In the genomic region with DNA sequence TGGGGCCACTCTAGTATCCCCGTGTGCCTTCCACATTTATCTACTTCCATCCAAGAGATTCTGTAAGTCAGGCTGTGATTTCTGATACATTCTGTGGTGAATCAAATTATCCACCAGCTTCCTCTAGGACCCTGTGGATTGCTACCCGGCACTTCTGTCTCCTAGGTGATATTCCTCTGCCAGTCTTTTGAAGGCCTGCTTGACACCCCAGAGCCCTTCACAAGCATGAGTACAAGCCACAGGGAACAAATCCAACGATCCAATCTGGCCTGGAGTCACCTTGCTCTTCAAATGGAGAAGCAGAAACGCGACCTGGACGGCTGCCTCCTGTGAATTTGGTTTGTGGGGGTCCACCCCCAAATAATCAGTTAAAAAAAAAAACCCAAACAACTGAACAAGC, we compare ENCODE assay signal across 23 mouse cellular contexts. TPM values are rescaled to one million over a fixed set of nuclear protein-coding genes. Genes with fewer than 3 reads are reported as not detected.
A peak's percentile ranks its signal among the peaks of the same experiment; 100 is the strongest.
DNase-seq lines count a peak whose midpoint lies in the region; ATAC-seq and TF ChIP-seq lines count a peak whose summit lies in the region.
"Had no signal": no experiment of that assay in that cellular context is flagged by ENCODE, and none has a peak within 500 bp of the region (broad histone marks: within the 10 kb centered on the region; RNA-seq: fewer than 3 reads in every experiment).

No protein-coding gene starts in this region.

- no peaks in the 10 kb centered on the region for H3K27me3 ChIP-seq in forebrain, embryonic 11.5 days (ENCODE audit: control insufficient read depth, insufficient read depth, low read length)
- no peaks in the 10 kb centered on the region for H3K27me3 ChIP-seq in forebrain, embryonic 12.5 days
- no peaks in the 10 kb centered on the region for H3K27me3 ChIP-seq in hindbrain, postnatal 0 days (ENCODE audit: insufficient read depth, low read length)
- no peaks in the 10 kb centered on the region for H3K27me3 ChIP-seq in hindbrain, embryonic 10.5 days (ENCODE audit: insufficient read depth, poor library complexity, severe bottlenecking)
- H3K27me3 ChIP-seq in midbrain, embryonic 15.5 days (replicated peaks): no peaks in the 10 kb centered on the region
- H3K27me3 ChIP-seq: embryonic facial prominence, embryonic 12.5 days; forebrain, embryonic 15.5 days; heart, embryonic 15.5 days; limb, embryonic 13.5 days had no signal

- WGBS in forebrain, embryonic 11.5 days: 70% methylated on average over 6 of the region's 6 CpGs
- 66% methylated on average over 6 of the region's 6 CpGs for WGBS in forebrain, embryonic 12.5 days
- WGBS in hindbrain, postnatal 0 days: 32% methylated on average over 6 of the region's 6 CpGs
- 69% methylated on average over 6 of the region's 6 CpGs for WGBS in hindbrain, embryonic 10.5 days
- 55% methylated on average over 6 of the region's 6 CpGs for WGBS in midbrain, embryonic 15.5 days

- no peaks in the 10 kb centered on the region for H3K9me3 ChIP-seq in forebrain, embryonic 11.5 days (ENCODE audit: control insufficient read depth, low read length)
- no peaks in the 10 kb centered on the region for H3K9me3 ChIP-seq in forebrain, embryonic 12.5 days
- no peaks in the 10 kb centered on the region for H3K9me3 ChIP-seq in hindbrain, postnatal 0 days (ENCODE audit: low read length)
- no peaks in the 10 kb centered on the region for H3K9me3 ChIP-seq in hindbrain, embryonic 10.5 days
- no peaks in the 10 kb centered on the region for H3K9me3 ChIP-seq in midbrain, embryonic 15.5 days
- H3K9me3 ChIP-seq: embryonic facial prominence, embryonic 12.5 days; forebrain, embryonic 15.5 days; heart, embryonic 15.5 days; limb, embryonic 13.5 days had no signal

- TF ChIP-seq POLR2A in brain, embryonic 14.5 days (IDR thresholded peaks at IDR 0.05; ENCODE audit: borderline replicate concordance, extremely low read depth, insufficient read depth, insufficient read length, poor library complexity, severe bottlenecking): no peak

- no peak overlapping the region for H3K4me3 ChIP-seq in forebrain, embryonic 11.5 days (ENCODE audit: low read depth, low read length)
- H3K4me3 ChIP-seq in forebrain, embryonic 12.5 days (replicated peaks): no peak overlapping the region
- no peak overlapping the region for H3K4me3 ChIP-seq in hindbrain, postnatal 0 days (ENCODE audit: low read length)
- no peak overlapping the region for H3K4me3 ChIP-seq in hindbrain, embryonic 10.5 days
- no peak overlapping the region for H3K4me3 ChIP-seq in midbrain, embryonic 15.5 days
- H3K4me3 ChIP-seq: embryonic facial prominence, embryonic 12.5 days; forebrain, embryonic 15.5 days; heart, adult 2 months; heart, embryonic 15.5 days; layer of hippocampus, adult 2 months; limb, embryonic 13.5 days had no signal

- ATAC-seq in forebrain, embryonic 11.5 days (replicated peaks; ENCODE audit: low FRiP score): no peak
- no peak for ATAC-seq in forebrain, embryonic 12.5 days (ENCODE audit: low FRiP score)
- ATAC-seq in hindbrain, postnatal 0 days: 0 out of 2 replicates have a peak, but pooled peaks have one; percentile 50
- 0 out of 2 replicates have a peak, but pooled peaks have one; percentile 43 for ATAC-seq in midbrain, embryonic 15.5 days (replicated peaks)
- no peak for ATAC-seq in activated CD4-positive, CD25-positive, alpha-beta regulatory T cell, adult 4 months
- ATAC-seq: forebrain, embryonic 15.5 days had no signal

- DNase-seq in forebrain, embryonic 11.5 days (ENCODE audit: low spot score): peak; percentile 37
- DNase-seq in hindbrain, postnatal 0 days (ENCODE audit: low spot score): peak; percentile 33
- no peak for DNase-seq in hindbrain, embryonic 10.5 days (ENCODE audit: low spot score)
- peak; percentile 45 for DNase-seq in brain, embryonic 14.5 days (ENCODE audit: low read depth)
- no peak for DNase-seq in natural killer cell, adult 2 months (ENCODE audit: low spot score in 2 of 2)
- DNase-seq: cerebellum, adult 18-20 months; cerebellum, postnatal 25 days; gastrocnemius, postnatal 25 days; heart, adult 2 months; heart, postnatal 4 days; kidney, postnatal 25 days; lung, embryonic 14.5 days; spleen, adult 18-20 months; thymus, postnatal 14 days had no signal

- no peak overlapping the region for H3K27ac ChIP-seq in forebrain, embryonic 11.5 days (ENCODE audit: low read depth, low read length)
- no peak overlapping the region for H3K27ac ChIP-seq in forebrain, embryonic 12.5 days
- H3K27ac ChIP-seq in hindbrain, postnatal 0 days: no peak overlapping the region
- no peak overlapping the region for H3K27ac ChIP-seq in hindbrain, embryonic 10.5 days
- no peak overlapping the region for H3K27ac ChIP-seq in midbrain, embryonic 15.5 days
- H3K27ac ChIP-seq: embryonic facial prominence, embryonic 12.5 days; forebrain, embryonic 15.5 days; heart, adult 2 months; heart, embryonic 15.5 days; layer of hippocampus, adult 2 months; limb, embryonic 13.5 days; liver, embryonic 14.5 days had no signal

- no peak for TF ChIP-seq CTCF in hindbrain, postnatal 0 days (IDR thresholded peaks at IDR 0.05; ENCODE audit: low read depth)
- no peak for TF ChIP-seq CTCF in brain, embryonic 14.5 days (IDR thresholded peaks at IDR 0.05; ENCODE audit: borderline replicate concordance, extremely low read depth, insufficient read depth, insufficient read length)

- no peaks in the 10 kb centered on the region for H3K36me3 ChIP-seq in forebrain, embryonic 11.5 days (ENCODE audit: control insufficient read depth, insufficient read depth, low read length)
- H3K36me3 ChIP-seq in forebrain, embryonic 12.5 days (replicated peaks): no peaks in the 10 kb centered on the region
- H3K36me3 ChIP-seq in hindbrain, postnatal 0 days (ENCODE audit: insufficient read depth, low read length): no peaks in the 10 kb centered on the region
- H3K36me3 ChIP-seq in hindbrain, embryonic 10.5 days: no peaks in the 10 kb centered on the region
- no peaks in the 10 kb centered on the region for H3K36me3 ChIP-seq in midbrain, embryonic 15.5 days (replicated peaks)
- H3K36me3 ChIP-seq: embryonic facial prominence, embryonic 12.5 days; forebrain, embryonic 15.5 days; heart, embryonic 15.5 days; limb, embryonic 13.5 days had no signal

- no peak overlapping the region for H3K9ac ChIP-seq in forebrain, embryonic 11.5 days (ENCODE audit: low read length)
- no peak overlapping the region for H3K9ac ChIP-seq in forebrain, embryonic 12.5 days
- H3K9ac ChIP-seq in hindbrain, postnatal 0 days (replicated peaks; ENCODE audit: low read length): no peak overlapping the region
- no peak overlapping the region for H3K9ac ChIP-seq in midbrain, embryonic 15.5 days
- H3K9ac ChIP-seq: embryonic facial prominence, embryonic 12.5 days; forebrain, embryonic 15.5 days; heart, embryonic 15.5 days; limb, embryonic 13.5 days; liver, embryonic 14.5 days; lung, embryonic 14.5 days had no signal

- H3K4me2 ChIP-seq in forebrain, embryonic 11.5 days (ENCODE audit: low read depth, low read length, severe bottlenecking): no peak overlapping the region
- H3K4me2 ChIP-seq in forebrain, embryonic 12.5 days: no peak overlapping the region
- no peak overlapping the region for H3K4me2 ChIP-seq in hindbrain, postnatal 0 days (ENCODE audit: low read depth, low read length)
- H3K4me2 ChIP-seq in midbrain, embryonic 15.5 days: no peak overlapping the region
- H3K4me2 ChIP-seq: embryonic facial prominence, embryonic 12.5 days; forebrain, embryonic 15.5 days; heart, embryonic 15.5 days; limb, embryonic 13.5 days; lung, embryonic 14.5 days had no signal

- no peaks in the 10 kb centered on the region for H3K4me1 ChIP-seq in forebrain, embryonic 11.5 days (replicated peaks; ENCODE audit: control insufficient read depth, insufficient read depth, low read length)
- peaks cover 4% of the 10 kb centered on the region; the same call in 1 of the 2 replicates for H3K4me1 ChIP-seq in forebrain, embryonic 12.5 days
- H3K4me1 ChIP-seq in hindbrain, postnatal 0 days (ENCODE audit: insufficient read depth, low read length): no peaks in the 10 kb centered on the region
- H3K4me1 ChIP-seq in hindbrain, embryonic 10.5 days (replicated peaks): peaks cover 41% of the 10 kb centered on the region
- H3K4me1 ChIP-seq in midbrain, embryonic 15.5 days: peaks cover 5% of the 10 kb centered on the region; the same call in 1 of the 2 replicates
- H3K4me1 ChIP-seq: forebrain, embryonic 15.5 days had no signal

RNA-seq across cellular contexts. Expression of a gene that starts 59.1 kb away (rescaled TPM):
- polyA plus RNA-seq in forebrain, embryonic 11.5 days (2014; fragmentation: Nextera tagmentation; extraction: Ambion mirVana): 9.4 and 10.7 TPM in 2 replicates
- polyA plus RNA-seq in forebrain, embryonic 12.5 days (2016; fragmentation: Nextera tagmentation; extraction: Ambion mirVana): 15.1 and 15.3 TPM in 2 replicates
- total RNA-seq in hindbrain, postnatal 0 days (2014; rRNA removed): 23.5 and 30.5 TPM in 2 replicates
- polyA plus RNA-seq in hindbrain, postnatal 0 days (2015; fragmentation: Nextera tagmentation; extraction: Ambion mirVana): 7.9 and 8.6 TPM in 2 replicates
- polyA plus RNA-seq in hindbrain, embryonic 10.5 days (2016; fragmentation: Nextera tagmentation; extraction: Ambion mirVana): 8.3 and 9.1 TPM in 2 replicates
- 49.6 and 55.6 TPM in 2 replicates for polyA plus RNA-seq in brain, embryonic 14.5 days (2012; rRNA removed)
- polyA plus RNA-seq in midbrain, embryonic 15.5 days (2015; fragmentation: Nextera tagmentation; extraction: Ambion mirVana): 15.2 and 16.7 TPM in 2 replicates
- 10 to 100 TPM; 14.1 to 16.0 TPM for polyA plus RNA-seq in activated CD4-positive, CD25-positive, alpha-beta regulatory T cell, adult 4 months (2017; shearing (Covaris generic))

Comparison
In these comparisons a context has a peak if more than half of its experiments do, and no peak if none do; other contexts are left out.
1. DNase-seq: peak in forebrain, embryonic 11.5 days (single experiment), hindbrain, postnatal 0 days (single experiment) and brain, embryonic 14.5 days (single experiment); none in hindbrain, embryonic 10.5 days (single experiment) and natural killer cell, adult 2 months (0 of 2).
2. ATAC-seq: peak in hindbrain, postnatal 0 days (single experiment) and midbrain, embryonic 15.5 days (single experiment); none in forebrain, embryonic 11.5 days (single experiment), forebrain, embryonic 12.5 days (single experiment) and activated CD4-positive, CD25-positive, alpha-beta regulatory T cell, adult 4 months (single experiment).